Mouse (Mus musculus) embryo, embryonic 10 days (tissue): Measurements from ENCODE around the gene Tcp11x2.
A peak's percentile ranks its signal among the peaks of the same experiment; 100 is the strongest.

Experiments used
- DNase-seq: peaks from one replicate; pipeline ENCODE4 v3.0.0-alpha.2; 2015; ENCODE audit warnings: low spot score

Tcp11x2 gene

GRCm38 (mm10) chrX:135693633-135694032 lies at the start of gene Tcp11x2:
TSS of gene Tcp11x2 (minus strand) at chrX:135693790.
- DNase-seq: no peak

GRCm38 (mm10) chrX:135743056-135743355 lies 49.4 kb upstream of the Tcp11x2 start:
- DNase-seq: peak; percentile 6

- DNase-seq: peak; percentile 94
Measured at GRCm38 (mm10) chrX:135742304-135743055, 48.9 kb upstream of the Tcp11x2 start, which contains the start of the genes Armcx5 and Gprasp1. TSS of gene Armcx5 (plus strand) at chrX:135742733. TSS of gene Gprasp1 (plus strand) at chrX:135742733.

GRCm38 (mm10) chrX:135738730-135739520 lies 45.3 kb upstream of the Tcp11x2 start:
- no peak for DNase-seq

GRCm38 (mm10) chrX:135725161-135725560 lies 31.6 kb upstream of the Tcp11x2 start, which contains the start of gene Tmsb15a:
TSS of gene Tmsb15a (minus strand) at chrX:135725261.
- no peak for DNase-seq

GRCm38 (mm10) chrX:135712845-135713244 lies 19.3 kb upstream of the Tcp11x2 start:
- no peak for DNase-seq

GRCm38 (mm10) chrX:135704349-135704748 lies 10.8 kb upstream of the Tcp11x2 start:
- DNase-seq: no peak

GRCm38 (mm10) chrX:135703111-135703510 lies 9.5 kb upstream of the Tcp11x2 start:
- no peak for DNase-seq

GRCm38 (mm10) chrX:135687802-135688201 lies 5.8 kb downstream of the Tcp11x2 start:
- no peak for DNase-seq

GRCm38 (mm10) chrX:135681858-135682257 lies 11.7 kb downstream of the Tcp11x2 start:
- DNase-seq: no peak

GRCm38 (mm10) chrX:135652173-135652772 lies 41.3 kb downstream of the Tcp11x2 start:
- peak; percentile 11 for DNase-seq

GRCm38 (mm10) chrX:135627605-135628004 lies 66.0 kb downstream of the Tcp11x2 start, which contains the start of gene Prame:
TSS of gene Prame (minus strand) at chrX:135627705.
- DNase-seq: no peak
